Mouse (Mus musculus): ENCODE results near the gene Csnka2ip. TPM values are rescaled to one million over a fixed set of nuclear protein-coding genes. Genes with fewer than 3 reads are reported as not detected.

The Csnka2ip gene
- polyA plus RNA-seq (2012; fragmentation: generic; extraction: Trizol): not detected
- long read RNA-seq, experiment 1: 0 reads
- long read RNA-seq, experiment 2: 0 reads

GRCm38 (mm10) chr16:64602308-64602707 lies at the start of gene Csnka2ip:
Csnka2ip (minus strand) TSS chr16:64602408.
- no peaks in the 10 kb centered on the region for H3K27me3 ChIP-seq (ENCODE audit: control insufficient read depth, insufficient read depth, insufficient read length)
- H3K79me2 ChIP-seq (ENCODE audit: control insufficient read depth, insufficient read depth): no peaks in the 10 kb centered on the region

GRCm38 (mm10) chr16:64649594-64650290 lies 47.5 kb upstream of the Csnka2ip start:
- no peak for TF ChIP-seq MYOG (IDR thresholded peaks at IDR 0.05; ENCODE audit: control insufficient read depth, extremely low read depth, insufficient read length)
- no peak for TF ChIP-seq CEBPB (IDR thresholded peaks at IDR 0.05; ENCODE audit: low read depth)
- no peak for TF ChIP-seq MYOD1 (IDR thresholded peaks at IDR 0.05; ENCODE audit: control insufficient read depth, insufficient read length, low read depth)
- no peak for TF ChIP-seq USF1 (IDR thresholded peaks at IDR 0.05; ENCODE audit: low read depth)
- no peaks in the 10 kb centered on the region for H3K36me3 ChIP-seq (ENCODE audit: control insufficient read depth, insufficient read depth)
- H3K79me3 ChIP-seq (ENCODE audit: low read depth): no peaks in the 10 kb centered on the region
- no peaks in the 10 kb centered on the region for H3K27me3 ChIP-seq (ENCODE audit: control insufficient read depth, insufficient read depth, insufficient read length)
- H3K4me3 ChIP-seq (ENCODE audit: insufficient read depth, poor library complexity, severe bottlenecking): no peak overlapping the region
- no peak overlapping the region for H3ac ChIP-seq (ENCODE audit: control insufficient read depth, insufficient read length, low read depth)
- no peaks in the 10 kb centered on the region for H3K79me2 ChIP-seq (ENCODE audit: control insufficient read depth, insufficient read depth)

More at GRCm38 (mm10) chr16:64602308-64602707, at the start of gene Csnka2ip:
- TF ChIP-seq MYOD1 (IDR thresholded peaks at IDR 0.05; ENCODE audit: control insufficient read depth, insufficient read length, low read depth) (no peak), MAX (IDR thresholded peaks at IDR 0.05) (no peak), FOSL1 (IDR thresholded peaks at IDR 0.05; ENCODE audit: insufficient read depth, low read length, poor library complexity, severe bottlenecking) (no peak), MYOG (IDR thresholded peaks at IDR 0.05; ENCODE audit: control insufficient read depth, extremely low read depth, insufficient read length) (no peak), CTCF (IDR thresholded peaks at IDR 0.05; ENCODE audit: control insufficient read depth, insufficient read depth, insufficient read length) (no peak), CEBPB (IDR thresholded peaks at IDR 0.05; ENCODE audit: low read depth) (no peak), USF1 (IDR thresholded peaks at IDR 0.05; ENCODE audit: low read depth) (no peak)
- Histone ChIP-seq H3K79me3 (ENCODE audit: low read depth) (no peaks in the 10 kb centered on the region), H3K36me3 (ENCODE audit: control insufficient read depth, insufficient read depth) (no peaks in the 10 kb centered on the region), H3ac (ENCODE audit: control insufficient read depth, insufficient read length, low read depth) (no peak within 1 kb of the TSS), H3K4me3 (ENCODE audit: insufficient read depth, poor library complexity, severe bottlenecking) (no peak within 1 kb of the TSS)

GRCm38 (mm10) chr16:64647771-64648170 lies 45.6 kb upstream of the Csnka2ip start:
- no peak for TF ChIP-seq USF1 (IDR thresholded peaks at IDR 0.05; ENCODE audit: low read depth)
- TF ChIP-seq CEBPB (IDR thresholded peaks at IDR 0.05; ENCODE audit: low read depth): no peak
- no peak for TF ChIP-seq MAX (IDR thresholded peaks at IDR 0.05)
- no peak for TF ChIP-seq FOSL1 (IDR thresholded peaks at IDR 0.05; ENCODE audit: insufficient read depth, low read length, poor library complexity, severe bottlenecking)
- no peak for TF ChIP-seq MYOG (IDR thresholded peaks at IDR 0.05; ENCODE audit: control insufficient read depth, extremely low read depth, insufficient read length)
- TF ChIP-seq MYOD1 (IDR thresholded peaks at IDR 0.05; ENCODE audit: control insufficient read depth, insufficient read length, low read depth): no peak
- no peak for TF ChIP-seq CTCF (IDR thresholded peaks at IDR 0.05; ENCODE audit: control insufficient read depth, insufficient read depth, insufficient read length)
- Histone ChIP-seq H3K79me2 (ENCODE audit: control insufficient read depth, insufficient read depth) (no peaks in the 10 kb centered on the region), H3ac (ENCODE audit: control insufficient read depth, insufficient read length, low read depth) (no peak overlapping the region), H3K4me3 (ENCODE audit: insufficient read depth, poor library complexity, severe bottlenecking) (no peak overlapping the region), H3K79me3 (ENCODE audit: low read depth) (no peaks in the 10 kb centered on the region), H3K27me3 (ENCODE audit: control insufficient read depth, insufficient read depth, insufficient read length) (no peaks in the 10 kb centered on the region), H3K36me3 (ENCODE audit: control insufficient read depth, insufficient read depth) (no peaks in the 10 kb centered on the region)

GRCm38 (mm10) chr16:64635110-64635509 lies 32.9 kb upstream of the Csnka2ip start:
- Histone ChIP-seq H3K4me3 (ENCODE audit: insufficient read depth, poor library complexity, severe bottlenecking) (no peak overlapping the region), H3ac (ENCODE audit: control insufficient read depth, insufficient read length, low read depth) (no peak overlapping the region), H3K27me3 (ENCODE audit: control insufficient read depth, insufficient read depth, insufficient read length) (no peaks in the 10 kb centered on the region), H3K36me3 (ENCODE audit: control insufficient read depth, insufficient read depth) (no peaks in the 10 kb centered on the region), H3K79me3 (ENCODE audit: low read depth) (no peaks in the 10 kb centered on the region), H3K79me2 (ENCODE audit: control insufficient read depth, insufficient read depth) (no peaks in the 10 kb centered on the region)
- TF ChIP-seq MAX (IDR thresholded peaks at IDR 0.05): no peak
- no peak for TF ChIP-seq MYOD1 (IDR thresholded peaks at IDR 0.05; ENCODE audit: control insufficient read depth, insufficient read length, low read depth)
- no peak for TF ChIP-seq USF1 (IDR thresholded peaks at IDR 0.05; ENCODE audit: low read depth)

- Histone ChIP-seq H3K79me3 (ENCODE audit: low read depth) (no peaks in the 10 kb centered on the region), H3ac (ENCODE audit: control insufficient read depth, insufficient read length, low read depth) (no peak overlapping the region), H3K4me3 (ENCODE audit: insufficient read depth, poor library complexity, severe bottlenecking) (no peak overlapping the region), H3K79me2 (ENCODE audit: control insufficient read depth, insufficient read depth) (no peaks in the 10 kb centered on the region), H3K27me3 (ENCODE audit: control insufficient read depth, insufficient read depth, insufficient read length) (no peaks in the 10 kb centered on the region), H3K36me3 (ENCODE audit: control insufficient read depth, insufficient read depth) (no peaks in the 10 kb centered on the region)
- TF ChIP-seq USF1 (IDR thresholded peaks at IDR 0.05; ENCODE audit: low read depth) (no peak), MYOG (IDR thresholded peaks at IDR 0.05; ENCODE audit: control insufficient read depth, extremely low read depth, insufficient read length) (no peak), MYOD1 (IDR thresholded peaks at IDR 0.05; ENCODE audit: control insufficient read depth, insufficient read length, low read depth) (no peak), CTCF (IDR thresholded peaks at IDR 0.05; ENCODE audit: control insufficient read depth, insufficient read depth, insufficient read length) (no peak), MAX (IDR thresholded peaks at IDR 0.05) (no peak), FOSL1 (IDR thresholded peaks at IDR 0.05; ENCODE audit: insufficient read depth, low read length, poor library complexity, severe bottlenecking) (no peak), CEBPB (IDR thresholded peaks at IDR 0.05; ENCODE audit: low read depth) (no peak)
These were observed 17.9 kb upstream of the Csnka2ip start for GRCm38 (mm10) chr16:64620116-64620515.

- no peak for TF ChIP-seq FOSL1 (IDR thresholded peaks at IDR 0.05; ENCODE audit: insufficient read depth, low read length, poor library complexity, severe bottlenecking)
- no peak for TF ChIP-seq CEBPB (IDR thresholded peaks at IDR 0.05; ENCODE audit: low read depth)
- no peak for TF ChIP-seq MYOG (IDR thresholded peaks at IDR 0.05; ENCODE audit: control insufficient read depth, extremely low read depth, insufficient read length)
- TF ChIP-seq CTCF (IDR thresholded peaks at IDR 0.05; ENCODE audit: control insufficient read depth, insufficient read depth, insufficient read length): no peak
- TF ChIP-seq MAX (IDR thresholded peaks at IDR 0.05): no peak
- TF ChIP-seq MYOD1 (IDR thresholded peaks at IDR 0.05; ENCODE audit: control insufficient read depth, insufficient read length, low read depth): no peak
- no peak for TF ChIP-seq USF1 (IDR thresholded peaks at IDR 0.05; ENCODE audit: low read depth)
- no peak overlapping the region for H3K4me3 ChIP-seq (ENCODE audit: insufficient read depth, poor library complexity, severe bottlenecking)
- H3K36me3 ChIP-seq (ENCODE audit: control insufficient read depth, insufficient read depth): no peaks in the 10 kb centered on the region
- no peaks in the 10 kb centered on the region for H3K79me3 ChIP-seq (ENCODE audit: low read depth)
- no peaks in the 10 kb centered on the region for H3K79me2 ChIP-seq (ENCODE audit: control insufficient read depth, insufficient read depth)
- H3ac ChIP-seq (ENCODE audit: control insufficient read depth, insufficient read length, low read depth): no peak overlapping the region
- no peaks in the 10 kb centered on the region for H3K27me3 ChIP-seq (ENCODE audit: control insufficient read depth, insufficient read depth, insufficient read length)
These were observed 12.4 kb upstream of the Csnka2ip start for GRCm38 (mm10) chr16:64614648-64615047.
